Mouse (Mus musculus) heart, adult 8-10 months (tissue): ENCODE measurements at regions not wholly inside any gene's neighbourhood (a gene's known extent, or its start where the extent isn't known, plus 50 kb on each side); places are given as distances from the start of the nearest gene placed in this dataset.

Source experiments
- DNase-seq: peaks from one replicate; pipeline ENCODE4 v3.0.0; 2022; ENCODE audit warnings: low spot score

- DNase-seq, result no peak
These were observed 215.6 kb upstream of the Tll1 start for GRCm38 (mm10) chr8:64421502-64422199.

GRCm38 (mm10) chr8:64412488-64413188, 206.6 kb upstream of the Tll1 start:
- DNase-seq, result no peak

GRCm38 (mm10) chr8:64406775-64407490, 200.9 kb upstream of the Tll1 start:
- DNase-seq, result no peak

- DNase-seq, result no peak
These were observed 193.5 kb upstream of the Tll1 start for GRCm38 (mm10) chr8:64399554-64399953.

- DNase-seq, result no peak
These were observed 191.8 kb upstream of the Tll1 start for GRCm38 (mm10) chr8:64397876-64398275.

GRCm38 (mm10) chr8:64395816-64396215, 189.7 kb upstream of the Tll1 start:
- DNase-seq, result no peak

- DNase-seq, result no peak
These were observed 183.4 kb upstream of the Tll1 start for GRCm38 (mm10) chr8:64389488-64389887.

- no peak for DNase-seq
These were observed 182.2 kb upstream of the Tll1 start for GRCm38 (mm10) chr8:64388299-64388698.

- DNase-seq, result no peak
These were observed 173.8 kb upstream of the Tll1 start for GRCm38 (mm10) chr8:64379732-64380349.

GRCm38 (mm10) chr8:64377830-64378229, 171.8 kb upstream of the Tll1 start:
- DNase-seq, result no peak

GRCm38 (mm10) chr8:64375509-64375908, 169.4 kb upstream of the Tll1 start:
- DNase-seq, result no peak

- no peak for DNase-seq
These were observed 168.9 kb upstream of the Tll1 start for GRCm38 (mm10) chr8:64374980-64375379.

- no peak for DNase-seq
These were observed 163.9 kb upstream of the Tll1 start for GRCm38 (mm10) chr8:64369973-64370372.

- no peak for DNase-seq
These were observed 161.8 kb upstream of the Tll1 start for GRCm38 (mm10) chr8:64367906-64368305.

GRCm38 (mm10) chr8:64366974-64367266, 160.8 kb upstream of the Tll1 start:
- DNase-seq, result no peak

GRCm38 (mm10) chr8:64366226-64366973, 160.3 kb upstream of the Tll1 start:
- DNase-seq, result no peak

GRCm38 (mm10) chr8:64357092-64357491, 151.0 kb upstream of the Tll1 start:
- no peak for DNase-seq

GRCm38 (mm10) chr8:64348082-64348646, 142.1 kb upstream of the Tll1 start:
- no peak for DNase-seq

GRCm38 (mm10) chr8:64347490-64347889, 141.4 kb upstream of the Tll1 start:
- no peak for DNase-seq

- no peak for DNase-seq
These were observed 140.4 kb upstream of the Tll1 start for GRCm38 (mm10) chr8:64346428-64346827.

GRCm38 (mm10) chr8:64344933-64345332, 138.9 kb upstream of the Tll1 start:
- DNase-seq, result no peak
